Mouse (Mus musculus) ES-E14 (cell line): ENCODE data around the gene Arhgef25.
"Not testable (repeated sequence)": the region's sequence is repeated elsewhere in the genome, so short reads cannot be mapped to it uniquely, and the experiment has no call there.

ENCODE experiments used
- CHD2 ChIP-seq: IDR thresholded peaks from 2 replicates; pipeline ENCODE4 v1.6.1; 2014; ENCODE audit warnings: mild to moderate bottlenecking, low read depth, low read length, inconsistent platforms
- HCFC1 ChIP-seq: IDR thresholded peaks from 2 replicates; pipeline ENCODE4 v1.6.1; 2012; ENCODE audit warnings: low read length, inconsistent platforms, borderline replicate concordance; ENCODE audit not compliant: insufficient read depth
- MAFK ChIP-seq: IDR thresholded peaks from 2 replicates; pipeline ENCODE4 v1.6.1; 2014; ENCODE audit warnings: mild to moderate bottlenecking, low read depth, low read length, inconsistent platforms; ENCODE audit not compliant: insufficient read depth
- ZC3H11A ChIP-seq: IDR thresholded peaks from 2 replicates; pipeline ENCODE4 v1.6.1; 2012; ENCODE audit warnings: low read depth, mild to moderate bottlenecking, inconsistent platforms, low read length, borderline replicate concordance
- ZNF384 ChIP-seq: IDR thresholded peaks from 2 replicates; pipeline ENCODE4 v1.6.1; 2012; ENCODE audit warnings: low read depth, low read length, inconsistent platforms

- not testable (repeated sequence) for TF ChIP-seq CHD2, MAFK, ZNF384, ZC3H11A, HCFC1
These were observed 38.6 kb downstream of the Arhgef25 start for GRCm38 (mm10) chr10:127151233-127151632.
